Mouse (Mus musculus): ENCODE results near the gene Il2rb. TPM values are rescaled to one million over a fixed set of nuclear protein-coding genes. Genes with fewer than 3 reads are reported as not detected.

Il2rb gene
- polyA plus RNA-seq, 1 experiment from 2014 or later = 0.69 TPM

- no peak for ATAC-seq (ENCODE audit: insufficient read depth, low FRiP score, low read depth)
- H3K36me3 ChIP-seq = no peaks in the 10 kb centered on the region
- no peak overlapping the region for H3K9ac ChIP-seq
- H3K4me3 ChIP-seq (replicated peaks) = no peak overlapping the region
- H3K27ac ChIP-seq = no peak overlapping the region
- WGBS = 77% methylated on average over 10 of the region's 10 CpGs
- no peaks in the 10 kb centered on the region for H3K27me3 ChIP-seq (replicated peaks)
- H3K4me2 ChIP-seq = no peak overlapping the region
- H3K4me1 ChIP-seq = no peaks in the 10 kb centered on the region
- no peaks in the 10 kb centered on the region for H3K9me3 ChIP-seq
Observed at GRCm38 (mm10) chr15:78493401-78494010, 1.6 kb downstream of the Il2rb start.

- Histone ChIP-seq H3K36me3 (no peaks in the 10 kb centered on the region), H3K9me3 (no peaks in the 10 kb centered on the region), H3K4me3 (replicated peaks) (no peak overlapping the region), H3K27ac (no peak overlapping the region), H3K4me1 (no peaks in the 10 kb centered on the region), H3K4me2 (no peak overlapping the region), H3K27me3 (replicated peaks) (no peaks in the 10 kb centered on the region), H3K9ac (no peak overlapping the region)
- 83% methylated on average over 3 of the region's 3 CpGs for WGBS
- no peak for ATAC-seq (ENCODE audit: insufficient read depth, low FRiP score, low read depth)
Observed at GRCm38 (mm10) chr15:78491301-78491700, 3.8 kb downstream of the Il2rb start.

DNA sequence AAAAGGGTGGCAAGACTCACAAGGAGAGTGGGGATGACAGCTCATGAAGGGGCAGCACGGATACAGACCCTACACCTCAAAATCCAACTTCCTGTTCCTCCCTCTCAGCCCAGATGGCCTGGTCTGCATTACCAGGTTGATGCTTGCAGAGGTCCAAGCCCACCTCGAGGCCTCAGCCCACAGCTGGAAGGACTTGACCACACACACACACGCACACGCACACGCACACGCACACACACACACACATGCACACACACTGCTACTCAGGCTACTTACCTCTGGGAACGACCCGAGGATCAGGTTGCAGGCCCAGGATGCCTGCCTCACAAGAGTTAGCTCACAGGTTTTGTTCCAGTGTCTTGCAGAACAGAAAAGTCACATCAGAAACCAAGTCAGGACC is 5.2 kb downstream of the Il2rb start:
- ATAC-seq (ENCODE audit: insufficient read depth, low FRiP score, low read depth) = no peak
- 62% methylated on average over 8 of the region's 8 CpGs for whole genome bisulfite sequencing

GRCm38 (mm10) chr15:78489248-78489647 is 5.8 kb downstream of the Il2rb start:
- H3K9me3 ChIP-seq = no peaks in the 10 kb centered on the region
- H3K4me2 ChIP-seq = no peak overlapping the region
- no peaks in the 10 kb centered on the region for H3K36me3 ChIP-seq
- H3K4me3 ChIP-seq (replicated peaks) = no peak overlapping the region
- H3K9ac ChIP-seq = no peak overlapping the region
- no peaks in the 10 kb centered on the region for H3K27me3 ChIP-seq (replicated peaks)
- H3K27ac ChIP-seq = no peak overlapping the region
- no peaks in the 10 kb centered on the region for H3K4me1 ChIP-seq
- ATAC-seq (ENCODE audit: insufficient read depth, low FRiP score, low read depth) = no peak
- WGBS = 78% methylated on average over 3 of the region's 3 CpGs

More for the DNA sequence above, 5.2 kb downstream of the Il2rb start:
- Histone ChIP-seq H3K27ac (no peak overlapping the region), H3K9me3 (no peaks in the 10 kb centered on the region), H3K27me3 (replicated peaks) (no peaks in the 10 kb centered on the region), H3K4me3 (replicated peaks) (no peak overlapping the region), H3K4me2 (no peak overlapping the region), H3K9ac (no peak overlapping the region), H3K4me1 (no peaks in the 10 kb centered on the region), H3K36me3 (no peaks in the 10 kb centered on the region)

DNA sequence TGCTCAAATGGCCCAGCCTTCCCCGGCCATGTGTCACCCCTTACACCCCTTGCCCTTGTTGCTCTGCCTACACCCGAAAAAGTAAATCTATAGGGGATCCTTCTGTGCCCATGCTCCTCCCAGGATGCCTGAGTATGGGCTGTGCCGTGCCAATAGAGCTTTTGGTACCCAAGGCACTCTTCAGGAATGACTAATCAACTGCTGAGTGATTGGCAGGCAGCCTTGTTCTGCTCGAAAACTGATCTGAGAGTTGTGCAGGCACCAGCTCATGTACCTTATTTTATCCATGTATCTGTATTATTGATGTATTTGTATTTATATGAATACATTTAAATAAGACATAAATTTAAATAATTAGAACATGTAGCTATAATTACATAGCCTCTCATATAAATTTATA is 8.0 kb downstream of the Il2rb start:
- ATAC-seq (ENCODE audit: insufficient read depth, low FRiP score, low read depth) = no peak

DNA sequence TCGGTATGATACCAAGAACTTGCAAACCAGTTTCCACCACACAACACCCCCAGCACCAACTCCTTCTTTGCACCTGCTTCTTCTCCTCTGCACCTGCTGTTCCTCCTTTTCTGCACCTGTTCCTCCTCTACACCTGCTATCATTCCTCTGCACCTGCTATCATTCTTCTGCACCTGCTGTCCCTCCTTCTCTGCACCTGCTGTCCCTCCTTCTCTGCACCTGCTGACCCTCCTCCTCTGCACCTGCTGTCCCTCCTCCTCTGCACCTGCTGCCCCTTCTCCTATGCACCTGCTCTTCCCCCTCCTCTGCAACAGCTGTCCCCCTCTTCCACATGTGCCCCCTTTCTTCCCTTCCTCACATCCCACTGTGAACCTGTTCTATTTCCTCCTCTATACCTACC is 8.5 kb downstream of the Il2rb start:
- Histone ChIP-seq H3K9me3 (no peaks in the 10 kb centered on the region), H3K36me3 (no peaks in the 10 kb centered on the region), H3K4me2 (no peak overlapping the region), H3K27ac (no peak overlapping the region), H3K9ac (no peak overlapping the region), H3K27me3 (replicated peaks) (no peaks in the 10 kb centered on the region), H3K4me3 (replicated peaks) (no peak overlapping the region), H3K4me1 (no peaks in the 10 kb centered on the region)
- WGBS = 88% methylated on average over 1 of the region's 1 CpGs
- no peak for ATAC-seq (ENCODE audit: insufficient read depth, low FRiP score, low read depth)

More for the DNA sequence above, 8.0 kb downstream of the Il2rb start:
- Histone ChIP-seq H3K4me2 (no peak overlapping the region), H3K4me1 (no peaks in the 10 kb centered on the region), H3K4me3 (replicated peaks) (no peak overlapping the region), H3K9ac (no peak overlapping the region), H3K36me3 (no peaks in the 10 kb centered on the region), H3K9me3 (no peaks in the 10 kb centered on the region), H3K27ac (no peak overlapping the region), H3K27me3 (replicated peaks) (no peaks in the 10 kb centered on the region)
- 64% methylated on average over 4 of the region's 4 CpGs for WGBS

GRCm38 (mm10) chr15:78483311-78483710 is 11.8 kb downstream of the Il2rb start:
- no peaks in the 10 kb centered on the region for H3K27me3 ChIP-seq (replicated peaks)
- no peak for ATAC-seq (ENCODE audit: insufficient read depth, low FRiP score, low read depth)
- peaks cover 11% of the 10 kb centered on the region; the same call in 1 of the 2 replicates for H3K4me1 ChIP-seq
- 70% methylated on average over 4 of the region's 4 CpGs for WGBS
- no peak overlapping the region for H3K4me2 ChIP-seq
- H3K36me3 ChIP-seq = no peaks in the 10 kb centered on the region
- H3K4me3 ChIP-seq (replicated peaks) = no peak overlapping the region
- no peaks in the 10 kb centered on the region for H3K9me3 ChIP-seq
- no peak overlapping the region for H3K27ac ChIP-seq
- H3K9ac ChIP-seq = no peak overlapping the region

DNA sequence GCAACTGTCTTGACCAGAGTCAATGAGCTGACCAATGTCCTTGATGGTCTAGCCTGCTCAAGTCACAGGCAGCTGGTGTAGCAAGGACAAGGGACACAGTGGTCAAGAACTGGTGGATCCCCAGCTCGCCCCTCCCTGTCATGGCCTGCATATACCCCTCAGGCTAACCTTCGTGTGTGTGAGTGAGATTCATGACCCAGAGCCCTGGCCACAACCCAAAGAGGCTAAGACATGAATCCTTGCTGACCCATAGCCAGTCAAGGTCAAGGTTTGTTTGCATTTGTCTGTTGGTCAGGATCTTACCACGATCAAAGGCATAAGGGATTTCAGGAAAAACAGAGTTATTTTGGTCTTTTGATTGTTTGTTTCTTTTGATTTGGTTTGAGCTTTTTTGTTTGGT is 12.6 kb downstream of the Il2rb start:
- H3K36me3 ChIP-seq = no peaks in the 10 kb centered on the region
- H3K4me2 ChIP-seq = no peak overlapping the region
- H3K4me1 ChIP-seq = peaks cover 11% of the 10 kb centered on the region; the same call in 1 of the 2 replicates
- no peak for ATAC-seq (ENCODE audit: insufficient read depth, low FRiP score, low read depth)
- 57% methylated on average over 3 of the region's 3 CpGs for WGBS
- H3K9me3 ChIP-seq = no peaks in the 10 kb centered on the region
- no peaks in the 10 kb centered on the region for H3K27me3 ChIP-seq (replicated peaks)
- H3K27ac ChIP-seq = no peak overlapping the region
- H3K4me3 ChIP-seq (replicated peaks) = no peak overlapping the region
- H3K9ac ChIP-seq = no peak overlapping the region

DNA sequence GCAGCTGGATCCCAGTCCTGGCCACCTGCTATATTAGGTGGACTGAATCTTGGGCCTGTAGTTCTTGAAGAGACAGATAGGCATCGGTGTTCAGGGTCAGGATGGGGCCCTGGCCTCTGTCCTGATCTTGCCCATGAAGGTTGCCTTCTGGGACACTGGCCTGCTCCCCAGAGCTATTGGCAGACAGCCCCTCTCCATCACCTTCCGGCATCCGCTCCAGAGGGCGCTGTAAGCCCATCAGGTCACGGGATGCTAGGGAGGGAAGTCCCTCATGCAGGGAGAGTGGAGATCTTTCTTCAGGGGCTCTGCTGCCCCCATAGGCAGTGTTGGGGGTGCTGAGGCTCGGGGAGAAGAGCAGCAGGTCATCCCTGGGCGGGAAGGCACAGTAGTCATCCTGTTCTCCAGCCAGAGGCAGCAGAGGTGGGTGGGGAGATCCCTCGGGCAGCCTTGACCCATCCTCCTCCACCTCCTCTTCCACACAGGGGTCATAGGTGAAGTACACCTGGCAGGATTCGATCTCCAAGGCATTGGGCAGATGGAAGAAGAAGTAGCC is 13.5 kb downstream of the Il2rb start:
- Histone ChIP-seq H3K9me3 (no peaks in the 10 kb centered on the region), H3K4me3 (replicated peaks) (no peak overlapping the region), H3K27me3 (replicated peaks) (no peaks in the 10 kb centered on the region), H3K9ac (no peak overlapping the region), H3K4me1 (peaks cover 11% of the 10 kb centered on the region; the same call in 1 of the 2 replicates), H3K4me2 (no peak overlapping the region), H3K27ac (no peak overlapping the region), H3K36me3 (no peaks in the 10 kb centered on the region)
- 50% methylated on average over 9 of the region's 9 CpGs for WGBS
- ATAC-seq (ENCODE audit: insufficient read depth, low FRiP score, low read depth) = no peak

- WGBS = 18% methylated on average over 2 of the region's 2 CpGs
- ATAC-seq (ENCODE audit: insufficient read depth, low FRiP score, low read depth) = no peak; the same call in 1 of the 2 replicates
- no peak overlapping the region for H3K9ac ChIP-seq
Observed at GRCm38 (mm10) chr15:78480991-78481390, 14.1 kb downstream of the Il2rb start.

DNA sequence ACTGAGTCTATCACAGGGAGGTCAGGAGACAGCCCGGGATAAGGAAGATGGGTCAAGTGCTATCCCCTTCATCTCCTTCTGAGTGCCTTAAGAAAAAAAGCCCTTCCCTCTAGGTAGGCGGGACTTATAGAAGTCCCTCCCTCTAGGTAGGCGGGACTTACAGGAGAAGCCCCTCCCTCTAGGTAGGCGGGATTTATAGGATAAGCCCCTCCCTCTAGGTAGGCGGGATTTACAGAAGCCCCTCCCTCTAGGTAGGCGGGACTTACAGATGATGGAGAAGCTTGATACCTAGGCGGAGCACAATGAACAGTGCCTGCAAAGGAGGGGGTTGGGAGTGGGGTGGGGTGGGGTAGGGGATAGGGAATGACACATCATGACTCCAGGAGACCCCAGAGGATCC is 15.0 kb downstream of the Il2rb start:
- 69% methylated on average over 7 of the region's 7 CpGs for WGBS

More at GRCm38 (mm10) chr15:78480991-78481390, 14.1 kb downstream of the Il2rb start:
- H3K4me3 ChIP-seq (replicated peaks) = no peak overlapping the region
- no peak overlapping the region for H3K27ac ChIP-seq
- H3K9me3 ChIP-seq = no peaks in the 10 kb centered on the region
- peaks cover 11% of the 10 kb centered on the region; the same call in 1 of the 2 replicates for H3K4me1 ChIP-seq
- no peak overlapping the region for H3K4me2 ChIP-seq
- no peaks in the 10 kb centered on the region for H3K27me3 ChIP-seq (replicated peaks)
- no peaks in the 10 kb centered on the region for H3K36me3 ChIP-seq

GRCm38 (mm10) chr15:78479470-78479869 is 15.6 kb downstream of the Il2rb start:
- Histone ChIP-seq H3K27me3 (replicated peaks) (no peaks in the 10 kb centered on the region), H3K36me3 (no peaks in the 10 kb centered on the region), H3K27ac (no peak overlapping the region), H3K9me3 (no peaks in the 10 kb centered on the region), H3K9ac (no peak overlapping the region), H3K4me3 (replicated peaks) (no peak overlapping the region), H3K4me1 (peaks cover 11% of the 10 kb centered on the region; the same call in 1 of the 2 replicates), H3K4me2 (no peak overlapping the region)
- ATAC-seq (ENCODE audit: insufficient read depth, low FRiP score, low read depth) = no peak
- 75% methylated on average over 5 of the region's 5 CpGs for WGBS

More for the DNA sequence above, 15.0 kb downstream of the Il2rb start:
- Histone ChIP-seq H3K4me3 (replicated peaks) (no peak overlapping the region), H3K4me2 (no peak overlapping the region), H3K9ac (no peak overlapping the region), H3K9me3 (no peaks in the 10 kb centered on the region), H3K27ac (no peak overlapping the region), H3K27me3 (replicated peaks) (no peaks in the 10 kb centered on the region), H3K36me3 (no peaks in the 10 kb centered on the region), H3K4me1 (peaks cover 11% of the 10 kb centered on the region; the same call in 1 of the 2 replicates)
- no peak for ATAC-seq (ENCODE audit: insufficient read depth, low FRiP score, low read depth)

Measured in stomach, embryonic 15.5 days (tissue).